Mouse (Mus musculus) neural tube, embryonic 15.5 days (tissue): ENCODE measurements around the gene Poldip3. TPM values are rescaled to one million over a fixed set of nuclear protein-coding genes. Genes with fewer than 3 reads are reported as not detected.

Source experiments
- ATAC-seq: fragments of 200-750 bp; cut with Nextera tagmentation; 2 replicates; pipeline ENCODE4 v1.8.0; 2017; ENCODE audit warnings: mild to moderate bottlenecking, moderate TSS enrichment, moderate library complexity; ENCODE audit not compliant: low FRiP score
- H3K27ac ChIP-seq: fragments of 300-500 bp; sonication (generic); replicated peaks from 2 replicates; pipeline ENCODE4 v1.5.1; 2015; ENCODE audit warnings: mild to moderate bottlenecking, inconsistent platforms
- H3K27me3 ChIP-seq: fragments of 300-500 bp; sonication (generic); replicated peaks from 2 replicates; pipeline ENCODE4 v1.6.1; 2015; ENCODE audit warnings: inconsistent platforms
- H3K36me3 ChIP-seq: fragments of 300-500 bp; sonication (generic); 2 replicates; pipeline ENCODE4 v1.6.1; 2015; ENCODE audit warnings: inconsistent platforms
- H3K4me1 ChIP-seq: fragments of 300-500 bp; sonication (generic); 2 replicates; pipeline ENCODE4 v1.6.1; 2015; ENCODE audit warnings: inconsistent platforms
- H3K4me2 ChIP-seq: fragments of 300-500 bp; sonication (generic); 2 replicates; pipeline ENCODE4 v1.6.1; 2015; ENCODE audit warnings: inconsistent platforms, mild to moderate bottlenecking, moderate library complexity
- H3K4me3 ChIP-seq: fragments of 300-500 bp; sonication (generic); replicated peaks from 2 replicates; pipeline ENCODE4 v1.5.1; 2015; ENCODE audit warnings: mild to moderate bottlenecking, inconsistent platforms
- H3K9ac ChIP-seq: fragments of 300-500 bp; sonication (generic); replicated peaks from 2 replicates; pipeline ENCODE4 v1.6.1; 2015; ENCODE audit warnings: mild to moderate bottlenecking, inconsistent platforms
- H3K9me3 ChIP-seq: fragments of 300-500 bp; sonication (generic); replicated peaks from 2 replicates; pipeline ENCODE4 v1.6.1; 2016; ENCODE audit warnings: inconsistent platforms
- WGBS: fragments of 180-500 bp; shearing (Covaris S2); methylation state at CpG from one replicate; pipeline ENCODE4 v1.1.7; 2015; ENCODE audit warnings: mixed read lengths; 5-methylcytosine and 5-hydroxymethylcytosine counted together
- polyA plus RNA-seq: library from polyadenylated mRNA; unstranded; fragments of >200 nt; fragmentation: Nextera tagmentation; extraction: Ambion mirVana; gene quantifications from 2 replicates; pipeline ENCODE4 v1.2.1, GENCODE M21; 2015

Poldip3 gene
- polyA plus RNA-seq, 1 experiment from 2014 or later = 127 TPM

DNA sequence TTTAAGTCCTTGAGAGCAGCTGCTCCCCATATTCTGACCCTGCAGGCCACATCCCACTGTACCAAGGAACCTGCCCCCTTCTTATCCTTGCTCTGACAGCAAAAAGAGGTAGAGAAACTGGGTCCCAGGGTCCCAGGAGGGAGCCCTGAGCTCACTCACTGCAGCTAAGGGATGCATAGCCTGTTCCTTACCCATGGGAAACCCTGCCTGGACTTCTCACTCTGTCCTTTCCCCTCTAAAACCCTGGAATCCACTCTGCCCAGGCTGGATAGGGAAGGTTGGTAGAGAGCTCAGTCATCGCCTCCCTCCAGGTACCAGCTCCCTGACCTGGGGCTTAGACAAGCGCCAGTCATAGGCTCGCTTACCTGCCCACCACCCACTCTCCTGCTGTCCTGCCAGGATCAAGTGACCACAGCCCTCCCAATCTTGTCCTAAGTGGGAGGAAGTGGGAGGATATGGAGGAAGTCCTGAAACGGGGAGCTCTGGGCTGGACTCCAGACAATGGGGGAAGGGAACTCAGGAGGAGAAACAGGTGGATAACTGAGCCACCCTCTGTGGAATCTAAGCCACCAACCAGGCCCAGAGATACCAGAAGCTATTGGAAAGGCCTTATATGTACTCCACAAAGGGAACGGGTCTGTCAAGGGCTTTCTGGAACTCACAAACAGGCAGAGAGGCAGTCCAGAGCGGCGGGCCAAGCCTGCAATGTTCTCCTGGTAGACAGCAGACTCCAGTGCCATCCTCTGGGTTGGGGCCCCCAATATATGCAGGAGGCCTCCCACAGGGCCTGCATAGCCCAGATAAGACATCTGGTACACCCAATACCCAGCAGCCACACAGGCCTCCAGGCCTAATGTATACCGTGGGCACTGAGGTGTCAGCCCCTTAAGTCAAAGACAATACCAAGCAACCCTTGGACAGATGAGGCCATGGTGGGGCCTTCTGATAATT, 20.9 kb upstream of the Poldip3 start:
- Histone ChIP-seq H3K27ac (no peak overlapping the region), H3K4me2 (0 out of 2 replicates have a peak overlapping the region, but pooled peaks have one; percentile 6), H3K36me3 (no peaks in the 10 kb centered on the region), H3K9me3 (no peaks in the 10 kb centered on the region), H3K4me1 (peaks cover 53% of the 10 kb centered on the region), H3K9ac (no peak overlapping the region), H3K27me3 (no peaks in the 10 kb centered on the region), H3K4me3 (no peak overlapping the region)
- ATAC-seq = no peak
- WGBS = 87% methylated on average over 8 of the region's 8 CpGs

DNA sequence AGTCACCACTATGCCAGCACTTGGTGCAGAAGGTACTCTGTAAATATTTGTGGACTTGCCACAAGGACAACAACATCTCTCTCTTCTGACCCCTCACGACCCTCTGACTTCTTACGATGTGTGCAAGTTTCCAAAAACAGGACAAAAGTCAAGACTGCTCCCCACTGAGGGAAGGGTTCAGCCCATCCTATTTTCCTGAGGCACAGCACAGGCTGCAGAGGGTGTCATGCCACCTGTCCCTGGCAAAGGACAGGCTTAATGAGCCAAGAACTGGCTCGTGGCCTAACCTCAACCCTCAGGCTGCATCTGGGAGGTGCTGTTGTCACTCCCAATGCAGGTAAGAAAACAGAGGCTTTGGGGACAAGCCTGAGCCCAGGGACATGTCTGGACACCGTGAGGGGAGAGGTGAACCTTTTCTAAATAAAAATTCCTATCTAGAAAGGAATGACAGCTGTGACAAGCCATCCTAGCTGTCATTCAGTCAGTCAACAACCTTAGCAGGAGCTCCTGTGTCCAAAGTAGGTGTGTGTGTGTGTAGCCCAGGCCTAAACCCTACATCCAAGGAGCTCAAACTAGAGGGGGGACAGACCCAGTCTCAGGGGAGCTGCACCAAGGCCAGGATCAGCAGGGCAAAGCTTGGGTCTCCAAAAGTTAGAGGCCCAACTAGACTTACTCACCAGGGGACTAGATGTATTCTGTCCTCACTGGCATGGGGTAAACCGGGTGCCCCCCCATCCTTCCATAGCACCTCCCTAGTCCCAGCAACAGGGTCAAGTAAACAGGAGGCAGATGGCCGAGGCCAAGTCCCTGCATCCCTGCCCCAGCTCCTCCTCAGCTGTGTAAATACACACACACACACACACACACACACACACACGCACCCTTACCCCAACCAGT, 19.9 kb upstream of the Poldip3 start:
- Histone ChIP-seq H3K9ac (no peak overlapping the region), H3K36me3 (no peaks in the 10 kb centered on the region), H3K9me3 (no peaks in the 10 kb centered on the region), H3K27ac (no peak overlapping the region), H3K4me3 (no peak overlapping the region), H3K27me3 (no peaks in the 10 kb centered on the region), H3K4me2 (no peak overlapping the region), H3K4me1 (peaks cover 53% of the 10 kb centered on the region)
- WGBS = 84% methylated on average over 7 of the region's 7 CpGs
- ATAC-seq = no peak

DNA sequence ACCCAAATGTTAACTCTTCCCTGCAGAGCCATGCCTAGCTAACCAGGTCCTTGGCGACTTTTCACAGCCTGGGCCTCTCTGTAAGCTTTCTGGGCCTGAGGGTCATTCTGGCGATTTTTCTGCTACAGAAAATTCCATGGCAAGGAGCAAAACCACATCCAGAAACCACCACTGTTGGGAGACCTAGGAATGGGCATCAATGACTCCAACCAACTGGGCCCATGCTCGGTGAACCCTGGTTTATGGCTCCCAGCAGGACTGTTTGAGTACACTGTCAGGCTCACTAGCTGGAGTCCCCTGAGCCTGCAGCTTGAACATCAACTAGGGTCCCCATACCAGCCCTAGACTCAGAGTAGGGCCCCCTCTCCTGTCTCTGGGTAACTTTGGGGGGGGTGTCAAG, 19.1 kb upstream of the Poldip3 start:
- Histone ChIP-seq H3K4me2 (no peak overlapping the region), H3K36me3 (no peaks in the 10 kb centered on the region), H3K27ac (no peak overlapping the region), H3K4me3 (no peak overlapping the region), H3K4me1 (peaks cover 53% of the 10 kb centered on the region), H3K9ac (no peak overlapping the region), H3K27me3 (no peaks in the 10 kb centered on the region), H3K9me3 (no peaks in the 10 kb centered on the region)
- 79% methylated on average over 3 of the region's 3 CpGs for WGBS
- no peak for ATAC-seq

GRCm38 (mm10) chr15:83167550-83168065, 18.4 kb upstream of the Poldip3 start:
- Histone ChIP-seq H3K9me3 (no peaks in the 10 kb centered on the region), H3K27ac (no peak overlapping the region), H3K4me2 (no peak overlapping the region), H3K4me1 (peaks cover 46% of the 10 kb centered on the region), H3K36me3 (peaks cover 5% of the 10 kb centered on the region), H3K4me3 (no peak overlapping the region), H3K9ac (no peak overlapping the region), H3K27me3 (no peaks in the 10 kb centered on the region)
- no peak for ATAC-seq
- 93% methylated on average over 8 of the region's 8 CpGs for WGBS

- ATAC-seq = no peak
- H3K36me3 ChIP-seq = peaks cover 10% of the 10 kb centered on the region
- no peak overlapping the region for H3K9ac ChIP-seq
- H3K4me2 ChIP-seq = no peak overlapping the region
- no peaks in the 10 kb centered on the region for H3K27me3 ChIP-seq
- H3K4me3 ChIP-seq = no peak overlapping the region
- H3K9me3 ChIP-seq = no peaks in the 10 kb centered on the region
- no peak overlapping the region for H3K27ac ChIP-seq
- H3K4me1 ChIP-seq = peaks cover 45% of the 10 kb centered on the region
- WGBS = 65% methylated on average over 5 of the region's 5 CpGs
These were observed 17.9 kb upstream of the Poldip3 start for GRCm38 (mm10) chr15:83167126-83167525.

- no peak overlapping the region for H3K4me2 ChIP-seq
- H3K9me3 ChIP-seq = no peaks in the 10 kb centered on the region
These were observed 17.5 kb upstream of the Poldip3 start for GRCm38 (mm10) chr15:83166642-83167041.

GRCm38 (mm10) chr15:83165526-83166315, 16.5 kb upstream of the Poldip3 start:
- Histone ChIP-seq H3K9ac (no peak overlapping the region), H3K27me3 (no peaks in the 10 kb centered on the region), H3K9me3 (no peaks in the 10 kb centered on the region), H3K4me2 (no peak overlapping the region), H3K4me3 (no peak overlapping the region), H3K27ac (no peak overlapping the region), H3K36me3 (peaks cover 20% of the 10 kb centered on the region), H3K4me1 (peaks cover 35% of the 10 kb centered on the region)
- no peak for ATAC-seq
- 96% methylated on average over 13 of the region's 13 CpGs for WGBS

More at GRCm38 (mm10) chr15:83166642-83167041, 17.5 kb upstream of the Poldip3 start:
- H3K4me1 ChIP-seq = peaks cover 44% of the 10 kb centered on the region
- no peak for ATAC-seq
- H3K27ac ChIP-seq = no peak overlapping the region; the same call in 1 of the 2 replicates
- H3K27me3 ChIP-seq = no peaks in the 10 kb centered on the region
- peaks cover 14% of the 10 kb centered on the region for H3K36me3 ChIP-seq
- no peak overlapping the region for H3K9ac ChIP-seq
- WGBS = 74% methylated on average over 3 of the region's 3 CpGs
- H3K4me3 ChIP-seq = no peak overlapping the region

GRCm38 (mm10) chr15:83164971-83165471, 15.8 kb upstream of the Poldip3 start:
- no peak for ATAC-seq
- Histone ChIP-seq H3K4me1 (peaks cover 28% of the 10 kb centered on the region), H3K9me3 (no peaks in the 10 kb centered on the region), H3K36me3 (peaks cover 27% of the 10 kb centered on the region), H3K27me3 (no peaks in the 10 kb centered on the region), H3K9ac (no peak overlapping the region), H3K4me3 (no peak overlapping the region), H3K4me2 (no peak overlapping the region), H3K27ac (no peak overlapping the region)
- WGBS = 83% methylated on average over 5 of the region's 5 CpGs

- peaks cover 48% of the 10 kb centered on the region for H3K36me3 ChIP-seq
- no peaks in the 10 kb centered on the region for H3K9me3 ChIP-seq
- 90% methylated on average over 11 of the region's 11 CpGs for WGBS
- no peak overlapping the region for H3K4me2 ChIP-seq
- H3K9ac ChIP-seq = no peak overlapping the region
- H3K4me1 ChIP-seq = 0 out of 2 replicates have a peak, but pooled peaks cover 11% of the 10 kb centered on the region
- H3K27me3 ChIP-seq = no peaks in the 10 kb centered on the region
- no peak overlapping the region for H3K4me3 ChIP-seq
- ATAC-seq = no peak
- no peak overlapping the region for H3K27ac ChIP-seq
These were observed 13.8 kb upstream of the Poldip3 start for GRCm38 (mm10) chr15:83162818-83163485.

GRCm38 (mm10) chr15:83162001-83162400, 12.8 kb upstream of the Poldip3 start:
- whole genome bisulfite sequencing = 98% methylated on average over 4 of the region's 4 CpGs
- H3K27ac ChIP-seq = no peak overlapping the region

More at GRCm38 (mm10) chr15:83162001-83162400, 12.8 kb upstream of the Poldip3 start:
- Histone ChIP-seq H3K9me3 (no peaks in the 10 kb centered on the region), H3K9ac (no peak overlapping the region), H3K4me2 (no peak overlapping the region), H3K36me3 (peaks cover 57% of the 10 kb centered on the region), H3K4me3 (no peak overlapping the region), H3K27me3 (no peaks in the 10 kb centered on the region), H3K4me1 (0 out of 2 replicates have a peak, but pooled peaks cover 8% of the 10 kb centered on the region)
- ATAC-seq = no peak
